Mouse (Mus musculus) 3134 (cell line): ENCODE measurements around the gene Rec8.

Experiments used
- DNase-seq: peaks from one replicate; pipeline ENCODE4 v3.0.0-alpha.2; 2011; ENCODE audit warnings: low spot score; ENCODE audit not compliant: insufficient read length; ENCODE audit errors: extremely low read depth

The Rec8 gene

GRCm38 (mm10) chr14:55617822-55618221 is at the start of gene Rec8:
Gene Rec8, plus strand, starts transcription at chr14:55618037.
- no peak for DNase-seq

- DNase-seq, result no peak
These were observed 47.2 kb upstream of the Rec8 start for GRCm38 (mm10) chr14:55570588-55570987.

GRCm38 (mm10) chr14:55571760-55572159 is 46.1 kb upstream of the Rec8 start:
- DNase-seq, result no peak

GRCm38 (mm10) chr14:55575302-55575701 is 42.5 kb upstream of the Rec8 start, which contains the start of gene Fitm1:
Gene Fitm1, plus strand, starts transcription at chr14:55575617.
- DNase-seq, result no peak

- DNase-seq, result no peak
These were observed 42.1 kb upstream of the Rec8 start for GRCm38 (mm10) chr14:55575711-55576110.

GRCm38 (mm10) chr14:55576376-55576775 is 41.5 kb upstream of the Rec8 start:
- DNase-seq, result no peak

- DNase-seq, result peak; percentile 83
These were observed 39.8 kb upstream of the Rec8 start, which contains the start of gene Psme1 for GRCm38 (mm10) chr14:55577871-55578667. Gene Psme1, plus strand, starts transcription at chr14:55578123.

GRCm38 (mm10) chr14:55578668-55579269 is 39.1 kb upstream of the Rec8 start:
- DNase-seq, result no peak

GRCm38 (mm10) chr14:55579511-55580496 is 38.0 kb upstream of the Rec8 start:
- no peak for DNase-seq

GRCm38 (mm10) chr14:55580731-55581130 is 37.1 kb upstream of the Rec8 start:
- no peak for DNase-seq

- DNase-seq, result no peak
These were observed 35.7 kb upstream of the Rec8 start for GRCm38 (mm10) chr14:55581981-55582681.

- DNase-seq, result no peak
These were observed 33.5 kb upstream of the Rec8 start for GRCm38 (mm10) chr14:55584303-55584701.

GRCm38 (mm10) chr14:55584702-55585565 is 32.9 kb upstream of the Rec8 start, which contains the start of gene Emc9:
Gene Emc9, minus strand, starts transcription at chr14:55585302.
- peak; percentile 69 for DNase-seq

- DNase-seq, result no peak
These were observed 32.3 kb upstream of the Rec8 start for GRCm38 (mm10) chr14:55585566-55585960.

- DNase-seq, result no peak
These were observed 31.7 kb upstream of the Rec8 start for GRCm38 (mm10) chr14:55586149-55586548.

GRCm38 (mm10) chr14:55589271-55589670 is 28.6 kb upstream of the Rec8 start:
- DNase-seq, result no peak

GRCm38 (mm10) chr14:55589771-55590448 is 27.9 kb upstream of the Rec8 start:
- no peak for DNase-seq

- peak; percentile 92 for DNase-seq
These were observed 27.0 kb upstream of the Rec8 start, which contains the start of gene Psme2 for GRCm38 (mm10) chr14:55590748-55591330. Gene Psme2, minus strand, starts transcription at chr14:55591113.
